Mouse (Mus musculus): ENCODE data around the gene Ciz1. TPM values are rescaled to one million over a fixed set of nuclear protein-coding genes. Genes with fewer than 3 reads are reported as not detected.

The Ciz1 gene
- polyA plus RNA-seq, 1 experiment from 2014 or later: 17.0 TPM

- no peaks in the 10 kb centered on the region for H3K9me3 ChIP-seq (replicated peaks)
- no peak for ATAC-seq (ENCODE audit: insufficient read depth)
- H3K27me3 ChIP-seq: no peaks in the 10 kb centered on the region; the same call in 1 of the 2 replicates
- H3K9ac ChIP-seq: no peak overlapping the region
- no peak overlapping the region for H3K4me2 ChIP-seq
- 0 out of 2 replicates have a peak, but pooled peaks cover 4% of the 10 kb centered on the region for H3K36me3 ChIP-seq (replicated peaks)
- H3K27ac ChIP-seq (replicated peaks): no peak overlapping the region
- H3K4me3 ChIP-seq (replicated peaks): no peak overlapping the region
- 67% methylated on average over 7 of the region's 7 CpGs for WGBS (ENCODE audit: insufficient replicate concordance)
- 0 out of 2 replicates have a peak, but pooled peaks cover 6% of the 10 kb centered on the region for H3K4me1 ChIP-seq (replicated peaks)
Observed at GRCm38 (mm10) chr2:32407144-32407824, 55.2 kb downstream of the Ciz1 start.

GRCm38 (mm10) chr2:32408429-32409424, 56.6 kb downstream of the Ciz1 start:
- Histone ChIP-seq H3K36me3 (replicated peaks) (peaks cover under 1% of the 10 kb centered on the region; the same call in 1 of the 2 replicates), H3K27me3 (no peaks in the 10 kb centered on the region; the same call in 1 of the 2 replicates), H3K9me3 (replicated peaks) (no peaks in the 10 kb centered on the region), H3K4me2 (no peak overlapping the region), H3K9ac (no peak overlapping the region), H3K4me1 (replicated peaks) (peaks cover 16% of the 10 kb centered on the region), H3K27ac (replicated peaks) (no peak overlapping the region; the same call in 1 of the 2 replicates), H3K4me3 (replicated peaks) (no peak overlapping the region)
- 63% methylated on average over 25 of the region's 25 CpGs for WGBS (ENCODE audit: insufficient replicate concordance)
- peak; percentile 77 for ATAC-seq (ENCODE audit: insufficient read depth)

GRCm38 (mm10) chr2:32411407-32411806, 59.3 kb downstream of the Ciz1 start:
- Histone ChIP-seq H3K36me3 (replicated peaks) (peaks cover 26% of the 10 kb centered on the region), H3K9me3 (replicated peaks) (no peaks in the 10 kb centered on the region), H3K4me2 (no peak overlapping the region), H3K27me3 (no peaks in the 10 kb centered on the region), H3K27ac (replicated peaks) (no peak overlapping the region), H3K4me1 (replicated peaks) (peaks cover 16% of the 10 kb centered on the region), H3K4me3 (replicated peaks) (no peak overlapping the region), H3K9ac (no peak overlapping the region)
- WGBS (ENCODE audit: insufficient replicate concordance): 80% methylated on average over 7 of the region's 7 CpGs
- ATAC-seq (ENCODE audit: insufficient read depth): no peak

- Histone ChIP-seq H3K27me3 (no peaks in the 10 kb centered on the region), H3K27ac (replicated peaks) (no peak overlapping the region), H3K4me2 (no peak overlapping the region), H3K36me3 (replicated peaks) (peaks cover 40% of the 10 kb centered on the region), H3K4me3 (replicated peaks) (no peak overlapping the region), H3K9ac (no peak overlapping the region), H3K4me1 (replicated peaks) (peaks cover 17% of the 10 kb centered on the region), H3K9me3 (replicated peaks) (no peaks in the 10 kb centered on the region)
- 40% methylated on average over 6 of the region's 6 CpGs for WGBS (ENCODE audit: insufficient replicate concordance)
- no peak for ATAC-seq (ENCODE audit: insufficient read depth)
Observed at GRCm38 (mm10) chr2:32412742-32413531, 60.8 kb downstream of the Ciz1 start.

- no peak overlapping the region for H3K9ac ChIP-seq
- no peak overlapping the region for H3K27ac ChIP-seq (replicated peaks)
- WGBS (ENCODE audit: insufficient replicate concordance): 62% methylated on average over 5 of the region's 5 CpGs
- H3K4me1 ChIP-seq (replicated peaks): peaks cover 22% of the 10 kb centered on the region
- H3K36me3 ChIP-seq (replicated peaks): peaks cover 50% of the 10 kb centered on the region
- no peak overlapping the region for H3K4me3 ChIP-seq (replicated peaks)
- no peaks in the 10 kb centered on the region for H3K9me3 ChIP-seq (replicated peaks)
- no peaks in the 10 kb centered on the region for H3K27me3 ChIP-seq
- ATAC-seq (ENCODE audit: insufficient read depth): no peak
- H3K4me2 ChIP-seq: no peak overlapping the region
Observed at GRCm38 (mm10) chr2:32413936-32414335, 61.8 kb downstream of the Ciz1 start.

GRCm38 (mm10) chr2:32415801-32416200, 63.7 kb downstream of the Ciz1 start:
- H3K36me3 ChIP-seq (replicated peaks): peaks cover 68% of the 10 kb centered on the region
- no peak overlapping the region for H3K4me2 ChIP-seq
- no peak overlapping the region for H3K4me3 ChIP-seq (replicated peaks)
- ATAC-seq (ENCODE audit: insufficient read depth): no peak
- H3K9me3 ChIP-seq (replicated peaks): no peaks in the 10 kb centered on the region
- no peaks in the 10 kb centered on the region for H3K27me3 ChIP-seq
- WGBS (ENCODE audit: insufficient replicate concordance): 86% methylated on average over 12 of the region's 12 CpGs
- H3K27ac ChIP-seq (replicated peaks): no peak overlapping the region
- H3K4me1 ChIP-seq (replicated peaks): peaks cover 29% of the 10 kb centered on the region
- no peak overlapping the region for H3K9ac ChIP-seq

GRCm38 (mm10) chr2:32416556-32416955, 64.4 kb downstream of the Ciz1 start:
- Histone ChIP-seq H3K4me2 (no peak overlapping the region), H3K9me3 (replicated peaks) (no peaks in the 10 kb centered on the region), H3K36me3 (replicated peaks) (peaks cover 76% of the 10 kb centered on the region), H3K4me1 (replicated peaks) (peaks cover 31% of the 10 kb centered on the region), H3K27me3 (no peaks in the 10 kb centered on the region), H3K27ac (replicated peaks) (no peak overlapping the region), H3K9ac (no peak overlapping the region), H3K4me3 (replicated peaks) (no peak overlapping the region)
- WGBS (ENCODE audit: insufficient replicate concordance): 73% methylated on average over 2 of the region's 2 CpGs
- ATAC-seq (ENCODE audit: insufficient read depth): no peak

- Histone ChIP-seq H3K4me1 (replicated peaks) (peaks cover 38% of the 10 kb centered on the region), H3K4me2 (no peak overlapping the region), H3K36me3 (replicated peaks) (peaks cover 79% of the 10 kb centered on the region), H3K9me3 (replicated peaks) (no peaks in the 10 kb centered on the region), H3K27me3 (no peaks in the 10 kb centered on the region), H3K27ac (replicated peaks) (no peak overlapping the region), H3K4me3 (replicated peaks) (no peak overlapping the region), H3K9ac (no peak overlapping the region)
- 82% methylated on average over 8 of the region's 8 CpGs for WGBS (ENCODE audit: insufficient replicate concordance)
- no peak for ATAC-seq (ENCODE audit: insufficient read depth)
Observed at GRCm38 (mm10) chr2:32417486-32417885, 65.4 kb downstream of the Ciz1 start.

- Histone ChIP-seq H3K36me3 (replicated peaks) (peaks cover 79% of the 10 kb centered on the region), H3K9me3 (replicated peaks) (no peaks in the 10 kb centered on the region), H3K4me2 (no peak overlapping the region), H3K9ac (no peak overlapping the region), H3K4me1 (replicated peaks) (peaks cover 42% of the 10 kb centered on the region), H3K27me3 (no peaks in the 10 kb centered on the region), H3K27ac (replicated peaks) (peak overlapping the region; percentile 71), H3K4me3 (replicated peaks) (no peak overlapping the region)
- ATAC-seq (ENCODE audit: insufficient read depth): peak; percentile 43; the same call in 1 of the 2 replicates
- WGBS (ENCODE audit: insufficient replicate concordance): 75% methylated on average over 12 of the region's 12 CpGs
Observed at GRCm38 (mm10) chr2:32418430-32419151, 66.5 kb downstream of the Ciz1 start.

GRCm38 (mm10) chr2:32419359-32419758, 67.2 kb downstream of the Ciz1 start:
- peak overlapping the region; percentile 71 for H3K27ac ChIP-seq (replicated peaks)
- 80% methylated on average over 3 of the region's 3 CpGs for WGBS (ENCODE audit: insufficient replicate concordance)
- no peak overlapping the region for H3K9ac ChIP-seq
- no peak overlapping the region for H3K4me2 ChIP-seq
- H3K27me3 ChIP-seq: no peaks in the 10 kb centered on the region
- no peak overlapping the region for H3K4me3 ChIP-seq (replicated peaks)
- peaks cover 49% of the 10 kb centered on the region for H3K4me1 ChIP-seq (replicated peaks)
- peaks cover 72% of the 10 kb centered on the region for H3K36me3 ChIP-seq (replicated peaks)
- no peaks in the 10 kb centered on the region for H3K9me3 ChIP-seq (replicated peaks)
- peak; percentile 42 for ATAC-seq (ENCODE audit: insufficient read depth)

Measured in liver, embryonic 15.5 days (tissue).